Mouse (Mus musculus) left cerebral cortex, postnatal 36 days (tissue): Measurements from ENCODE around the gene Mecom. TPM values are rescaled to one million over a fixed set of nuclear protein-coding genes. Genes with fewer than 3 reads are reported as not detected.

Source experiments
- DNase-seq, 2 experiments: peaks; one replicate each; pipeline ENCODE4 v3.0.0; 2021 to 2022; ENCODE audit warnings: low spot score in 2 of 2, mixed read lengths in 1 of 2
- intact Hi-C: fragments of 180-260 bp; cut with DNase I; formaldehyde crosslinking; loops from one replicate; pipeline ENCODE4 v1.15.1; 2025
- total RNA-seq, 2 experiments: library from RNA; stranded (reverse); gene quantifications; 2 replicates each; pipeline ENCODE4 v1.2.3; 2021

The Mecom gene
- total RNA-seq, 2 experiments from 2014 or later: 2.2 to 5.0 TPM

DNA sequence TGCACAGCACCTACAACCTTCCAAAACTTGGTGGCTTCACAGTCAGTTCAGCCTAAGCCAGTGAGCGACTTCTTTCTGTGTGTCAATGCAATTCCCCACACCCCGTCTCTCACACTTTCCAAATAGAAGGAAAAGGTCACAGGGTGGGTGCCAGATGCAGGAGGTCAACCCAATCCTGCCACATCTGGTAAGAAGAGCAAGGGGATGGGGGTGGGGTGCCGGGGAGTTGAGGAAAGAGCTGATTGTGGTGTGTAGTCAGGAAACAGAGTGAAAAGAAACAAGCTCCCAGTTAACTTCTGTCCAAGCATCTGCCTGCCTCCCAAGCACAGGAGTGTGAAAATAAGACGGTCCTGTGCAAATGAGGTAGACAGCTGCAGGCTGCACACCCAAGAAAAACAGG lies 408.1 kb downstream of the Mecom start:
- intact Hi-C loops: no loop called here
- DNase-seq: no peak

DNA sequence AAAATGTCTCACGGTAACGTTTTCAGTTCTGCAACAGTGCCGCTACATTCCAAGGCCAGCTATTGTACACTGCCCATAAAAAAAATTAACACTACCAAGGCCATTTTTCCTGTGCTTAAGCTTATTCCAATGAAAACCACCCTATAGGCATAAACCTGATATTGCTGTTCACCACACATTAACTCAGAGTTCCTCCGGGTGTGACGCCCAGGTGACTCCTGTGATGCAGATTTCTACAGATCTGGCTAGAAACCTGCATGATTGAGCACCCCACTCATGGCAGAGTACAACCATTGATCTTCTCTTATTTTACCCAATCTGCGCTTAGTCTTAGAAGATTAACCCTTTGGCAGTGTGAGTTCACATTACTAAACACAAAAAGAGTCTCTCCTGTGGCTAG lies 409.2 kb downstream of the Mecom start:
- no peak for DNase-seq
- intact Hi-C loops: no loop called here

DNA sequence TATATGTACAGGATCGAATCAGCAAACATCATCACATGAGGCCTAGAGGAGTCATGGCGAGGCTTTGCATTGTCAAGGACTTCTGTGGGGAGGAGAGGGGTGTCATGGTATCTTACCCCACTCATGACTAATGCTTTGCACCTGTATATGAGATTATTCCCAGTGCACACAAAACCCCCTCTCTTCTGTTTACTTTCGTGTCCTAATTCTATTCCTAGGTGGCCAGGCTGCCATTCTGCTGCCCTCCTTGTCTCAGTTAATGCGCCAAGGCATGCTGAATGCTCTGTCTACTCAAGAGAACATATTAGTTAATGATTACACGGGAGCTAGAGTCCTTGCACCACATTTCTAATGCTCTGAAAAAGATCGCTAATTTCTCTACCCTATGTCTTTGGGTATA lies 412.0 kb downstream of the Mecom start:
- no peak for DNase-seq
- intact Hi-C loops: no loop called here

DNA sequence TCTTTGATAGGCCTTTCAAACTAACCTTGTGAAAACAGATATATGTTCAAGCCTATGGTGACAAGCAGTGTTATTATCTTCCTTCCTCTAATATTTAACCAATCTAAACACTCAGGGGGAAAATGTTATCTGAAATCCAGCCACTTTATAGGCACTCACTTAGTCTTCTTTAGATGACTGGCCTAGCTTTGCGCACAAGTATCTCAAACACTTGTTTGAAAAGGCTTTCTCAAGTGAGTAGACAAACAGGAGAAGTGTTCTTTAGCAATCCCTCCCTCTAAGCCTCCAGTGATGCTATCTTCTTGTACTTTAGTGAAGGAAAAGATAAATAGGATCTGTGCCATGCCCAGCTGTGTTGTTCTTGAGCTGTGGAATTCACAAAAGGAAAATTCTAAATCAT lies 412.7 kb downstream of the Mecom start:
- no peak for DNase-seq
- intact Hi-C loops: no loop called here

DNA sequence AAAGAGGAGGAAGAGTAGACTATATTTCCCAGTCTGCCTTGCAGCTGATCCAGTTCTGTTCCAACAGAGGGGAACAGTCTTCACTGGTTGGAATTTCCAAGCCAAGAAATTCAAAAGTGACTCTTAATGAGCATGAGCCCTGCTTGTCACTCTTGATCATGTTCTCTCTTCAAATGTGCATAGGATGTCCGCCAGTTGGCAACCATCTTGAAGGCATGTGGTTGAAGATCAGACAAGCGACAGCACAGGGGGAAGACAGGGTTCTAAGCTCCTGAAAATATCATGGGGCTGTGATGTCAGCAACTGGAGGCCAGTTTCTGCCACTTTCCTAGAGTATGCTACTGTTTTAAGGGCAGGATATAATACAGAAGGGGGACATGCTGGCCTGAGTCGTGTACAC lies 414.8 kb downstream of the Mecom start:
- DNase-seq: no peak
- intact Hi-C loops: no loop called here

DNA sequence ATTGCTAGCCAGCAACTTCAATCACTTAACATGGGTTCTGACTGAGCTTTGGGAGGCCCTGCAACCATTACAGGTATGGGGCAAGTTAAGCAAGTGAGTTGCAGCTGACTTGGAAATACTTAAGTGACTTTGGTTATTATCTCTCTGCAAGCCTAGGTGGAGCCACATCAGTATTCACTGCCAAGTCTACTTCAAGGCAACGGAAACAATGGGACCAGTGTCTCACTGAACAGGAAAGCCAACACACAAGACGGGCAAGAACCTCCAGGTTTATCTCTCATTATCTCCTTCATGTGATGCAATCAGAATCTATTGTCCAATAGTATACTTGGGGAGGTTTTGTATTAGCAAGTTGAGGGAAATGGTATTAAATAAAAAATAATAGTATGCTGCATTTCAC lies 415.4 kb downstream of the Mecom start:
- no peak for DNase-seq
- intact Hi-C loops: no loop called here

DNA sequence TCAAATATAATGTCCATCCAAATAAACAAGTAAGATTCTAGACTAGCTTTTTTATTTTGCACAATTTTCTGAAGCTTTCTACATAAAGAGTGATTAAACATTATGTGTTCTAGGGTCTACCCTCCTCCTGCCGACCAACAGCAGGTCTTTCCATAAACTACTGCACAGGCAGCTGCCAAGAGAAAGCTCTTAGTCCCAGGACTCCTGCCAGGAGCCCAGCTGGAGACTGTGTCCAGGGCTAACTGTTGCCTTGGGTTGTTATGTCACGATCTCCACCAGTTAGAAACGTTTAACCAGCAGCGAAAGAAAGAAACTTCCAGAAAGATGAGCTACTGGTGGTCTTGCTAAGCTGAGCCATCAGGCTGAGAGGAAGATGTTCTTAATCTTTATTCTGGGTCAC lies 417.3 kb downstream of the Mecom start:
- intact Hi-C loops: no loop called here
- DNase-seq: no peak

DNA sequence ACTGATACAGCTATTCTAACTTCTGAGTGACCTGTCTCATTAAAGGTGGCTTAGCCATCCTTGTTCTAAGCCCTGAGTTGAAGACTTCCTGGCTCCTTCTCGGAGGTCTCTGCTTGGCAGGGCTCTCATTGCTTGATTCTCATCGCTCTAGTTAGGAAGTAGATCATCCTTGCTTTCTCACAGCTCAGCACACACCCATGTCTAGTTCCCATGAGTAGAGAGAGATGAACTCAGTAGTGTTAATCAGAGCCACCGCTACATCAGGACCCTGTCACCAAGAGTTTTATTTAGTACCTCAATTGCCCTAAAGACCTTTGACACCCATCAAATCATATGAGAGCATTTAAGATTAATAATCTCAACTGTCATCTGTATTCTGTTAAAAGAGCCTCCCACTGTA lies 425.2 kb downstream of the Mecom start:
- intact Hi-C loops: no loop called here
- DNase-seq: no peak

DNA sequence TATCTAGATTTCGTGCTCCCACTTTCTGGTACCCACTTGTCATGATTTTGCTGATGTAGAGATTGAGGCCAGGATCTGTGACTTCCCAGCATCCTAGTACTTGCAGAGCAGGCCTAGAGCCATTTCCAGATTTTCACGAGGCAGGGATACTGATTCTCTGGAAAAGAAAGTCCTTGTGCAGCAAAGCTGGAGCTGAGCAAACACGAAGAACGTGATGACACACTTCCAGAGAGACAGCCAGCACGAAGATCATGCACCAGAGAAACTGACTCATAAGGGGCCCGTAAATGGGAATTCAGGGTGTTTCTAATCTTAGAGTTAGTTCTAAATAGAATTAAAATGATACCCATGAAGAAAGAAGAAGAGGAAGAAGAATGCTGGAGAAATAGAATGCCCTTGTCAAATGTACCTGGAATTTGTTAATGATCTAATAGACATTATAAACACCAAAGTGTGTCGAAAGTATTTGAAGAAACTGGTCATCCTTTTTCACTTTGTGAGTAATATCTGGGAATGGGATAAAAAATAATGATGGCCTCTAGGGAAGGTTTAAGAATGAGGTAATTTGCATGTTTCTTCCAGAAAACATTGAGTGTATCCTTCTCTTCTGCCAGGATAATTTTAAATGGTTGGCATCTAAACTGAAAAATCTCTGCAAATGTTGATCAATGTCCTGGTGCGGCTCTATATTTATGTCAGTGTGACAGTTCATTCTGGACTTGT lies 426.9 kb downstream of the Mecom start:
- intact Hi-C loops: no loop called here
- no peak for DNase-seq

DNA sequence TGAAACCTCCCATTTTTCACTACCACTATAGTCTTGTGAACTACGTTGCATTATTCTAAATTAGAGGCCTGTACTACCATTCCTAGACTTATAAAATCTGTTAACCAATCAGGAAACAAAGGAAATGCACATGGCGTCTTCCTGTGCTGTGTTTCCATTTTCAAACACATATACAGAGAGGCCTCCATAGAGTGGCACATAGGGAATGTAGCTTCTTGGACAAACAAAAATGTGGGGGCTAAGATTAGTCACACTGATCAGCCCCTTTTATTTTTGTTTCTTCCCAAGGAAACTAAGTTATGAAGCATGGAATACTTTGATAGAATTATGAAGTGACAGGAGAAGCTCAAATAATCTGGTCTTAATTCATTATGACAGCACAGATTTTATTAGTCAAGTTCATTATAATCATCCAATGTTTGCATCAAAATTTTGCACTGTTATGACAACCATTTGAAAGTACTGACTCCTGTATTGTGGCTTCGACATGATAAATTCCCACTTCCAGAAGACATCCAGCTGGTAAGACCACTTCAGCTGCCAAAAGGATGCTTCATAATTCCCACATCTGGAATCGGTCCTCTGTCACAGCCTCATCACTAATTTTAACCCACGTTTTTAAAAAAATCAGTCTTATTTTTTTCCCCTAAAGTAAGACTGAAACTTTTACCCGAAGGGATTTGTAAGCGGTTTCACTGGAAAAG lies 429.1 kb downstream of the Mecom start:
- intact Hi-C loops: no loop called here

DNA sequence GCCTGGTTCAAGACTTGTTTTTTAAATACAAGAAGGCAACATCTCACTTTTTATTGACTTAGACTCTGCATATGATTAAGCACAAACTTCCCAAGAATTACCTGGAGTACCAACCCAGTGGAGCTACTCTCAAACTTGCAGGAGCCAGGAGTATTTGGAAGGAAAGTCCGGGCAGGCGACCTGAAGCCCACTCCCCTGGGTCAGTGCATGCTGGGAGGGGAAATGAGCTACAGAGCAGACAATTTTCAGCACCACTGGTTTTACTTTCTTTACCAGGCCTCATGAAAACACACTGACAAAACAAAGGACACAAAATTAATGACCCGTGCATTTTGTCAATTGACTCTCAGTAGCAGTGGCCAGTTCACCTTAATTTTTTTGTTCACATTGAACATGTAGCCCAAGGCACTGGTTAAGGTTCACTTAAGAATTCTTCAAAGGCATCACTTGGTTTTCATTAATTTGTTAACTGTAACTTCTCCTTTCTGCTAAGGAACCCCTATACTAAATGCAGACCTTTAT lies 434.5 kb downstream of the Mecom start:
- intact Hi-C loops: no loop called here
- DNase-seq: no peak

More for the DNA sequence above, 429.1 kb downstream of the Mecom start:
- no peak for DNase-seq

DNA sequence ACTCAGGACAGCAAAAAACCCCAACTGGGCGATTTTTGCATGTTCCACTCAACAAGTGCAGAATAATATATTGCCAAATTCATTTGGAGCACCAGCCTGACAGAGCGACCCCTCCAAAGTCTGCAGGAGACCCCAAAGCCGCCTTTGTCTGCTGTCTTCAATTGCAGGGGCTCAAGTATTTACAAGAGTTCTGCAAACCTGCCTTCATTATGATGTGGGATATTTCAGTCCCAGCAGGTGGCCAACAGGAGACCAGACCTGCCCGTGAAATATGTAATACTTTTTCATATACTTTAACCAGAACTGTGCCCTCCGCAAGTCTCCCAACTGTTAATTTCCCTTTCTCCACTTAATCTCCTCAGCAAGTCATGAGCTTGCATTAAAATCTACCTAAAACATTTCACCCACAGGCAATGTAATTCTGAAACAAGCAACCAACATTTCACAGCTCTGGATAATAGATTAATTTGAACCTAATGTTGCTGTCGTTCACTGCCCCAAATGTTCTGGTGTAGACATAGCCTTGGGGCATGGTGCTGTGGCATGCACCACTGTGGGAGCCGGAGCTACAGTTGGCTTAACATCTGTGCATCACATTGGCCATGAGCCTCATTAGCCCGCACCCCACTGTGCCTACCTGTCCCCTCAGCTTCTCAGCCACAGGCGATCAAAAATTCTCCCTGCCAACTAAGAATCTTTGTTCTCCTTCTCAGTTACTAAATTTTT lies 439.7 kb downstream of the Mecom start:
- intact Hi-C loops: no loop called here
- DNase-seq: no peak

DNA sequence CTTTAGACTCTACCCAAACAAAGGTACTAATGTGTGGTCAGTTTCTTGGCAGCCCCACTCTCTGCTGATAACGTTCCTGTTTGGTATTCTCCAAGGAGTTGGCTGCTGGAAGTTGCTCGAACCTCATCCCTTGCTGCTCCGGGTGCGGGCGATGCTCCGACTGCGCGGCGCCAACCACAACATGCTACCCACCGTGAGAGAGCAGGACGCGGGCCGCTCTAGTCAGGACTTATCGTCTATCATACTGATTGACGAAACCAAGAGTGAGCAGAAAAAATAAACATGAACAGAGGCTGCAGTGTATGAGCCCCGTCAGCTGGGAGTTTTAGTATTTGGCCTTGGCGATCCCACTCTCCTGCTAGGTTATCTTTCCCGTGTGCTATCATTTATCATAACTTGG lies 441.3 kb downstream of the Mecom start:
- intact Hi-C loops: no loop called here
- DNase-seq: no peak

DNA sequence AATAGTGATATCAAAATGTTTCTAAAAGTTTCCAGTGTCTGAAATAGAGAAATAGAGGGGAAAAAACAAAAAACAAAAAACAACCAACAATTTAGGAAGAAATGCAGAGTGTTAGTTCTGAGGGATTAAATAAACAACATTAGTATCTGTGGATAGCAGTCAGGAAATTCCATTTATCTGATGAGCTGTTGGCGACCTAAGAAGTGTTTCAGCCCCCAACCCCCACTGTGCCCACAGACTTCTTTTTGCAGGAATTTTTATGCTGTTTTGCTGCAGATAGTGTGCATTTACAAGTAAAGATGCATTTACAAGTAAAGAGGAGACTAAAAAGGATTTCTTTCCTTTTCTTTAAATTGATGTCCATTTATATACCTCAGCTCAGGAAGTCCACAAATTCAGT lies 441.9 kb downstream of the Mecom start:
- intact Hi-C loops: no loop called here

DNA sequence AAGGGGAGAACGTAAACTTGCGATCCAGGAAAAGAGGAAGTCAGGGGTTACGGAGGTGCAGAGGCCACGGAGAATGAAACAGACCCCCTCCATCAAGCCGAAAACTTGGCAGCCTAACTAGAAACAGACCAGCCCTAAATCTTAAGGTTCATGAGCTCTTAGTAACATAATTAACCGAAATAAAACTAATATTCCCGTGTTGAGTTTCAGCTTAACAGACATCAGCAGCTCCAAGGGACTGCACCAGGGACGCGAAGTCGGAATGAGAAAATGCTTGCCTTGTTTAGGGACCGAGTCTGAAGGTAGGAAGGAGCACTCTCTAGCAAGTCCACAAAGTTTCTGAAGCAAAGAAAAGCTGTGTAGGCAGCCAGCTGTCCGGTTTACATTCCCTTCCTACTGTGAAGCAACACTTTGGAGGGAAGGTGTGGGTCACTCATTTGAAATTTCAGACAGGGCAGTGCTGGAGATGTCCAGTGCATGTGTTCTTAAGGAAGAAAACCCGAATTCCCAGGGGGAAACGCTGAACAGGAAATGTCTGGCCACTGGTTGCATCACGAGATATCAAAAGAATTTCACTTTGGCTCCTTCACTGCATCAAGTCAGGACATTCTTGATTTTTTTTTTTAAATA lies 442.5 kb downstream of the Mecom start:
- intact Hi-C loops: no loop called here
- no peak for DNase-seq

More for the DNA sequence above, 441.9 kb downstream of the Mecom start:
- DNase-seq: no peak

DNA sequence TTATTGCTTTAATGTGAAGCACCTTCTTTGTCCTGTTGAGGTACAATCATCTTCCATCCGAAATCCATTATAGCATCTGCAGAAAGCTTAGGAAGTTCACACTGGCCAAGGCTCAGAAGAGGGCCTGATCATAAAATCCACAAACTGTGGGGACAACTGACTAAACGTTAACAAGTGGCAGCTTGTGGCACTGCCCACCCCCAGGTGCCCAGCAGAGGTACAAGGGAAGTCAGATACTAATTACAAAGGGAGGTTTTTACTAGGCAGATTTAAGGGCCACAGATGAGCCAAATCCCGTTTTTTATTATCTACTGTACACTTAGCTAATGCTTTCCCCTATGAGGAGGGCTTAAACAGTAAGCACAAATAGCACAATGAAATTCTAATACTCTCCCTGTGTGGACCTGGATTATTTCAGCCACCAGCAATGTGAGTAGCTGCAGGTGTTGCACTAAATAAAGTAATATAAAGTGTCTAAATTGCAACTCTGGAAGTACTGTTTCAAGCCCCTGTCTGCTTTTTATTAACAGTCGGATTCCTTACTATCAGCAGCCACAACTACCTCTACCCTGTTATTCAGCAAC lies 443.2 kb downstream of the Mecom start:
- intact Hi-C loops: no loop called here
- no peak for DNase-seq

DNA sequence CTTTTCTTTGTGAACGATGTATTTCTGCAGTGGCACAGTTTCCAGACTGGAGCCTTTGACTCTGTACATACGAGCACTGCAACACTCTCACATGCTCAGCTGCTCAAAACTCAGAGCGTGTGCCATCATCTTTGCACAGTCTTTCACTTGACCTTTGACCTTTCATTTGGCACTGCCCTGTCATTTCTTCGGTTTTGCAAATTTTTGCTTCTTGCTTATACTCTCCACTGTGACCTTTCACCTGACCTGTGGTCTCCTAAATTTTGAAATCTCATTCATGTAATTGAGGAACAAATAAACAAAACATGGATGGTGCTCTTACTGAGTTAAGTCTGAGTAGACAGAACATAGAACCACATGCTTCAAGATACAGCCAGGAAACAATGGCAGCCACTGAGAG lies 446.7 kb downstream of the Mecom start:
- no peak for DNase-seq
- intact Hi-C loops: no loop called here

DNA sequence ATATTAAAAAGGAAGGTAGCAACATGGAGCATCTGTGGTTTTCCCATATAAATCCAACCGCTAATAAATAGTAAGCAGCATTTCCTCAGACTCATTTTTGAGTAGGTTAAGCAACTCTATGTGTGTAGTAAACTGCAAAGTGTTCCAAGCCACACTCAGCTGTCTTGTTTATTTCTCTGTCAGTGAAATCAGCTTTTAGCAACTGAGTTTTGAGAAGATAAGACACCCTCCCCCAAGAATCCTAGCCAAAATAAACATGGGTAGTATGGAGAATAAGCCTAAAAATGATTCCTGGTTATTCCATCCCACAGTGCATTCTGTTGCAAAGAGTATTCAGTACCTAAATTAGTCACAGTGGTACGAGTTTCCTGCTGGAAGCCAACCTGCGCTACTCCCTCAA lies 450.1 kb downstream of the Mecom start:
- DNase-seq: no peak
- intact Hi-C loops: no loop called here

DNA sequence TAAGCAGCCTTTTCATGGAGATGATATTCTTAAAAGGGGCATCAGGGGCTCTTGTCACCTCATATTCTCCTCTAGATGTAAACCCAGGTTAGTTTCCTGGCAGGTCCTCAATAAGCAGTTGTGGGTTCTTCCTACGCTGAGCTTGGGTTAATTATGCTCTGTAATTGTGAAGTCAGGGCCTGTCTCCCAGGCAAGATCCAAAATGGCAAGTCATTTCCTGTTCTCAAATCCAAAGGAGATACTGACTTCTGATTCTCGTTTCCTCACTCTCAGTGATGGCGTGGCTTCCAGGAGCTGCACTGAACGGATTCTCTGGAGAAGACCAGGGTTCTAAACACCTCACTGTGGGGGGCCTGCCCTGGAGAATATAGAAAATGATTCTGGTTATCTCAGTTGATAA lies 450.7 kb downstream of the Mecom start:
- intact Hi-C loops: no loop called here
- no peak for DNase-seq

DNA sequence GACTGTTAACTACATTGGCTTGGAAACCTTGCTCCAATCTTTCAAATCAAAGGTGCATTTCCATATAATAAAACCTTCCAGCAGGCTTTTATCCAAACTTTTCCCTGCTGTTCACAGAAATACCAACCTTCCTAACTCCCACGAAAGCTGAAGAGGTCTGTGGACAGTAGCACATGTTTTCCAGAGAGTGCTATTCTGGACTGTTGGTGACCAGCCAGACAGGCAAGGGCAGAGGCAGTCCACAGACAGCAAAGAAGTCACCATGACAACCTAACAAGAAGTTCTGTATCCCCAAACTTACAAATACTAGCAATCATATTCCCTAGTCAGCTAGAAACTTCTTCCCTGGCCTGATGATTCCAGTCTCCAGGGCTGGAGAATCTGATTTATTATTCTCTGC lies 454.8 kb downstream of the Mecom start:
- no peak for DNase-seq
- intact Hi-C loops: no loop called here
